Mouse (Mus musculus) heart, postnatal 0 days (tissue): ENCODE data around the gene Itga5.

Experiments
- CTCF ChIP-seq: IDR thresholded peaks from 2 replicates; pipeline ENCODE4 v1.5.1; 2016; ENCODE audit warnings: antibody characterized with exemption, control low read depth, low read depth
- EP300 ChIP-seq: IDR thresholded peaks from 2 replicates; pipeline ENCODE4 v1.6.1; 2016; ENCODE audit warnings: antibody characterized with exemption, low read depth

- TF ChIP-seq CTCF: no peak
- TF ChIP-seq EP300: no peak
Observed at GRCm38 (mm10) chr15:103393577-103393976, 27.0 kb upstream of the Itga5 start.
